Mouse (Mus musculus): ENCODE measurements around the gene Sema4d. TPM values are rescaled to one million over a fixed set of nuclear protein-coding genes. Genes with fewer than 3 reads are reported as not detected.

The Sema4d gene
- total and polyA plus RNA-seq, 3 experiments, result 52.2 to 67.6 (median 52.2) TPM

GRCm38 (mm10) chr13:51651408-51652064, 142.0 kb downstream of the Sema4d start, which contains the start of gene Secisbp2:
Gene Secisbp2, plus strand, starts transcription at chr13:51651697.
- H3K9ac ChIP-seq (ENCODE audit: low read depth, low read length), result peak within 1 kb of the TSS; percentile 97
- peaks cover 3% of the 10 kb centered on the region for H3K4me1 ChIP-seq (ENCODE audit: control insufficient read depth, insufficient read depth, low read length)
- peak; percentile 97 to 98 for DNase-seq
- no peaks in the 10 kb centered on the region for H3K27me3 ChIP-seq (ENCODE audit: control insufficient read depth, insufficient read depth, low read length)
- under 1% methylated on average over 68 of the region's 69 CpGs for WGBS
- intact Hi-C loops (cut with DNase I), result loop anchor here (10.0 kb wide), 1 partner anchor 573 kb away; no protein-coding TSS in a partner anchor
- H3K79me2 ChIP-seq (replicated peaks; ENCODE audit: control insufficient read depth, insufficient read depth, low read length), result peaks cover 4% of the 10 kb centered on the region; the same call in 1 of the 2 replicates
- H3K36me3 ChIP-seq (ENCODE audit: control insufficient read depth, insufficient read depth, low read length), result no peaks in the 10 kb centered on the region
- TF ChIP-seq POLR2A (IDR thresholded peaks at IDR 0.05; ENCODE audit: insufficient read depth, low read depth, low read length) (peak; percentile 63), CTCF (IDR thresholded peaks at IDR 0.05) (no peak), EP300 (IDR thresholded peaks at IDR 0.05; ENCODE audit: insufficient read depth, low read depth, low read length) (0 out of 2 replicates have a peak, but pooled peaks have one; percentile 19)
- H3K27ac ChIP-seq, result peak within 1 kb of the TSS; percentile 93
- peak within 1 kb of the TSS; percentile 91 for H3K4me3 ChIP-seq

- intact Hi-C loops (cut with DNase I), result loop anchor here (10.0 kb wide), 1 partner anchor 575 kb away; no protein-coding TSS in a partner anchor
- no peak for DNase-seq
Measured at GRCm38 (mm10) chr13:51649740-51650139, 143.8 kb downstream of the Sema4d start.

GRCm38 (mm10) chr13:51648237-51648636, 145.3 kb downstream of the Sema4d start:
- no peak for DNase-seq
- no peaks in the 10 kb centered on the region for H3K36me3 ChIP-seq (ENCODE audit: control insufficient read depth, insufficient read depth, low read length)
- intact Hi-C loops (cut with DNase I), result no loop called here
- H3K27ac ChIP-seq, result no peak overlapping the region
- WGBS, result 70% methylated on average over 4 of the region's 4 CpGs
- H3K79me2 ChIP-seq (replicated peaks; ENCODE audit: control insufficient read depth, insufficient read depth, low read length), result peaks cover 3% of the 10 kb centered on the region; the same call in 1 of the 2 replicates
- H3K27me3 ChIP-seq (ENCODE audit: control insufficient read depth, insufficient read depth, low read length), result no peaks in the 10 kb centered on the region
- no peak overlapping the region for H3K9ac ChIP-seq (ENCODE audit: low read depth, low read length)
- H3K4me3 ChIP-seq, result no peak overlapping the region
- H3K4me1 ChIP-seq (ENCODE audit: control insufficient read depth, insufficient read depth, low read length), result peaks cover 2% of the 10 kb centered on the region; the same call in 1 of the 2 replicates
- TF ChIP-seq CTCF (IDR thresholded peaks at IDR 0.05) (no peak), EP300 (IDR thresholded peaks at IDR 0.05; ENCODE audit: insufficient read depth, low read depth, low read length) (no peak)

More at GRCm38 (mm10) chr13:51649740-51650139, 143.8 kb downstream of the Sema4d start:
- Histone ChIP-seq H3K79me2 (replicated peaks; ENCODE audit: control insufficient read depth, insufficient read depth, low read length) (peaks cover 4% of the 10 kb centered on the region; the same call in 1 of the 2 replicates), H3K9ac (ENCODE audit: low read depth, low read length) (no peak overlapping the region), H3K36me3 (ENCODE audit: control insufficient read depth, insufficient read depth, low read length) (no peaks in the 10 kb centered on the region), H3K27me3 (ENCODE audit: control insufficient read depth, insufficient read depth, low read length) (no peaks in the 10 kb centered on the region), H3K4me1 (ENCODE audit: control insufficient read depth, insufficient read depth, low read length) (peaks cover 4% of the 10 kb centered on the region), H3K4me3 (no peak overlapping the region), H3K27ac (no peak overlapping the region)
- no peak for TF ChIP-seq CTCF (IDR thresholded peaks at IDR 0.05)
- no peak for TF ChIP-seq EP300 (IDR thresholded peaks at IDR 0.05; ENCODE audit: insufficient read depth, low read depth, low read length)
- no peak for TF ChIP-seq POLR2A (IDR thresholded peaks at IDR 0.05; ENCODE audit: insufficient read depth, low read depth, low read length)
- WGBS, result 39% methylated on average over 1 of the region's 1 CpGs

GRCm38 (mm10) chr13:51647770-51648169, 145.8 kb downstream of the Sema4d start:
- Histone ChIP-seq H3K27me3 (ENCODE audit: control insufficient read depth, insufficient read depth, low read length) (no peaks in the 10 kb centered on the region), H3K4me1 (ENCODE audit: control insufficient read depth, insufficient read depth, low read length) (peaks cover 2% of the 10 kb centered on the region; the same call in 1 of the 2 replicates), H3K79me2 (replicated peaks; ENCODE audit: control insufficient read depth, insufficient read depth, low read length) (peaks cover 2% of the 10 kb centered on the region; the same call in 1 of the 2 replicates), H3K4me3 (no peak overlapping the region), H3K27ac (no peak overlapping the region), H3K9ac (ENCODE audit: low read depth, low read length) (no peak overlapping the region), H3K36me3 (ENCODE audit: control insufficient read depth, insufficient read depth, low read length) (no peaks in the 10 kb centered on the region)
- intact Hi-C loops (cut with DNase I), result no loop called here
- TF ChIP-seq EP300 (IDR thresholded peaks at IDR 0.05; ENCODE audit: insufficient read depth, low read depth, low read length), result no peak
- no peak for DNase-seq
- WGBS, result 88% methylated on average over 3 of the region's 3 CpGs

GRCm38 (mm10) chr13:51646362-51647027, 147.1 kb downstream of the Sema4d start:
- H3K27me3 ChIP-seq (ENCODE audit: control insufficient read depth, insufficient read depth, low read length), result no peaks in the 10 kb centered on the region
- TF ChIP-seq EP300 (IDR thresholded peaks at IDR 0.05; ENCODE audit: insufficient read depth, low read depth, low read length) (no peak), CTCF (IDR thresholded peaks at IDR 0.05) (no peak), POLR2A (IDR thresholded peaks at IDR 0.05; ENCODE audit: insufficient read depth, low read depth, low read length) (no peak)
- H3K4me3 ChIP-seq, result no peak overlapping the region
- DNase-seq, result no peak
- intact Hi-C loops (cut with DNase I), result no loop called here
- 9% methylated on average over 3 of the region's 3 CpGs for WGBS
- H3K27ac ChIP-seq, result no peak overlapping the region
- H3K79me2 ChIP-seq (replicated peaks; ENCODE audit: control insufficient read depth, insufficient read depth, low read length), result no peaks in the 10 kb centered on the region
- H3K9ac ChIP-seq (ENCODE audit: low read depth, low read length), result no peak overlapping the region
- 0 out of 2 replicates have a peak, but pooled peaks cover 1% of the 10 kb centered on the region for H3K4me1 ChIP-seq (ENCODE audit: control insufficient read depth, insufficient read depth, low read length)
- H3K36me3 ChIP-seq (ENCODE audit: control insufficient read depth, insufficient read depth, low read length), result no peaks in the 10 kb centered on the region

- Histone ChIP-seq H3K27me3 (ENCODE audit: control insufficient read depth, insufficient read depth, low read length) (no peaks in the 10 kb centered on the region), H3K79me2 (replicated peaks; ENCODE audit: control insufficient read depth, insufficient read depth, low read length) (no peaks in the 10 kb centered on the region), H3K4me1 (ENCODE audit: control insufficient read depth, insufficient read depth, low read length) (0 out of 2 replicates have a peak, but pooled peaks cover 1% of the 10 kb centered on the region), H3K36me3 (ENCODE audit: control insufficient read depth, insufficient read depth, low read length) (no peaks in the 10 kb centered on the region), H3K27ac (no peak overlapping the region), H3K4me3 (peak overlapping the region; percentile 83), H3K9ac (ENCODE audit: low read depth, low read length) (no peak overlapping the region; the same call in 1 of the 2 replicates)
- 2% methylated on average over 7 of the region's 7 CpGs for WGBS
- no peak for TF ChIP-seq EP300 (IDR thresholded peaks at IDR 0.05; ENCODE audit: insufficient read depth, low read depth, low read length)
- no peak for TF ChIP-seq POLR2A (IDR thresholded peaks at IDR 0.05; ENCODE audit: insufficient read depth, low read depth, low read length)
- no peak for TF ChIP-seq CTCF (IDR thresholded peaks at IDR 0.05)
- intact Hi-C loops (cut with DNase I), result no loop called here
- DNase-seq, result no peak
Measured at GRCm38 (mm10) chr13:51645872-51646271, 147.7 kb downstream of the Sema4d start.

Data from heart, adult 2 months (tissue).